Mouse (Mus musculus): ENCODE measurements around the gene Mecom.

GRCm38 (mm10) chr3:30511062-30511640 lies 36.7 kb downstream of the Mecom start:
- TF ChIP-seq CTCF (IDR thresholded peaks at IDR 0.05; ENCODE audit: borderline replicate concordance, insufficient read depth, low read length), result no peak
- TF ChIP-seq POLR2A (IDR thresholded peaks at IDR 0.05; ENCODE audit: low read depth, low read length), result no peak
